Mouse (Mus musculus): ENCODE data around the gene Laptm4a. TPM values are rescaled to one million over a fixed set of nuclear protein-coding genes. Genes with fewer than 3 reads are reported as not detected.
"Not testable (repeated sequence)": the region's sequence is repeated elsewhere in the genome, so short reads cannot be mapped to it uniquely, and the experiment has no call there.

Gene Laptm4a
- polyA plus RNA-seq, 1 experiment, result 861 TPM

DNA sequence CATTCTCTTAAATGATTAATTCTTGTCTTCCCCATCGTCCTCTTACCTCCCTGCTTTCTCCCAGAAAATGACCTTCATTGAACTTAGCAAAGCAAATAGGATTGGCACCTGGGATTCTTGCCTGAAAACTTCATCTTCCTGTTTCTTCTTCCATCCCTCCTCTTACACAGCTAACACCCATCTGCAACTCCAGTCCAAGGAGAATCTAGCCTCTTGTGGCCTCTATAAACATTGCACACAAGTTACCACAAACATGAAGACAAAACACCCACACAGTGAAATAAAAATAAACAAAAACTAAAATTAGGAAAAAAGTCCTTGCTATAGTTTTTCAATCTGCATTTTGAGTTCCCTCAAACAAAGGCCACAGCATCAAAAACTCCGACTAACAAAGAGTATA, 2.1 kb downstream of the Laptm4a start:
- Histone ChIP-seq H3K4me1 (ENCODE audit: control insufficient read depth, insufficient read depth, low read length) (peaks cover 4% of the 10 kb centered on the region), H3K27ac (ENCODE audit: insufficient read depth, low read length) (peak overlapping the region; percentile 94; the same call in 1 of the 2 replicates), H3K4me3 (ENCODE audit: insufficient read depth, low read length) (peak overlapping the region; percentile 99)
- TF ChIP-seq CTCF (IDR thresholded peaks at IDR 0.05; ENCODE audit: borderline replicate concordance, insufficient read depth, low read length), result no peak
- no peak; the same call in 1 of the 2 replicates for TF ChIP-seq POLR2A (IDR thresholded peaks at IDR 0.05; ENCODE audit: low read depth, low read length)

DNA sequence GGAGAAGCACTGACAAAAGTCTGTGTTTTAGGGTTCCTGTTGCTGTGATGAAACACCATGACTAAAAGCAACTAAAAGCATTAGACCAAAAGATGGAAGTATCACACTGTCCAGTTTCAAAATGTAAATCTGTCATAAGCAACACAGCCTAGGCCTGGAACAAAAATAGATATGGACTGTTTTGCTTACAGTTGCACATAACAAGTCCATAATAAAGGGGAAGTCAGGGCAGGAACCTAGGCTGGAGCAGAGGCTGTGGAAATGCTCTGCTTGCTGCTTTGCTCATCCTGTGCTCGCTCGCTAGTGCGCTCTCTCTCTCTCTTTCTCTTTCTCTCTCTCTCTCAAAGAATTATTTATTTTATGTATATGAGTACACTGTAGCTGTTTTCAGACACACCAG, 6.2 kb downstream of the Laptm4a start:
- no peak for TF ChIP-seq CTCF (IDR thresholded peaks at IDR 0.05; ENCODE audit: borderline replicate concordance, insufficient read depth, low read length)
- TF ChIP-seq POLR2A (IDR thresholded peaks at IDR 0.05; ENCODE audit: low read depth, low read length), result no peak
- Histone ChIP-seq H3K27ac (ENCODE audit: insufficient read depth, low read length) (no peak overlapping the region), H3K4me1 (ENCODE audit: control insufficient read depth, insufficient read depth, low read length) (peaks cover 20% of the 10 kb centered on the region), H3K4me3 (ENCODE audit: insufficient read depth, low read length) (no peak overlapping the region)

DNA sequence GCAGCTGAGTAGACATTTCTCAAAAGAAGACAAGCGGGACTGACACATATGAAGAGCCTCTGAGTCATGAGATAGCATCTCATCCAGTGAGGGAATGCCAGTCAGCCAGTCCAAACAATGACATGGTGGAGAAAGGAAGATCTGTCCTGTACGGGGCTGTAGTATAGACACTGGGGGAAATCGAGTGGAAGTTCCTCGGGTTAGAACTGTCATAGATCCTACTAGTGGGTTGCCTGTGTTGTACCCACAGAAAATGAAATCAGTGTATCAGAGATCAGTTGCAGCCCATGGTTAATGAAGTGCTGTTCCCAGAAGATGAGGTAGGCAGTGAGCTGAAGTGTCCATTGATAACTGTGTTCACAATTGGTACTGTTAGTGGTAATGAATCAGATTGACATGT, 7.3 kb downstream of the Laptm4a start:
- Histone ChIP-seq H3K4me1 (ENCODE audit: control insufficient read depth, insufficient read depth, low read length) (peaks cover 24% of the 10 kb centered on the region), H3K27ac (ENCODE audit: insufficient read depth, low read length) (no peak overlapping the region; the same call in 1 of the 2 replicates), H3K4me3 (ENCODE audit: insufficient read depth, low read length) (no peak overlapping the region)
- TF ChIP-seq POLR2A (IDR thresholded peaks at IDR 0.05; ENCODE audit: low read depth, low read length) (no peak), CTCF (IDR thresholded peaks at IDR 0.05; ENCODE audit: borderline replicate concordance, insufficient read depth, low read length) (no peak)

GRCm38 (mm10) chr12:8931083-8931482, 9.6 kb downstream of the Laptm4a start:
- peaks cover 29% of the 10 kb centered on the region for H3K4me1 ChIP-seq (ENCODE audit: control insufficient read depth, insufficient read depth, low read length)
- H3K4me3 ChIP-seq (ENCODE audit: insufficient read depth, low read length), result no peak overlapping the region
- no peak overlapping the region for H3K27ac ChIP-seq (ENCODE audit: insufficient read depth, low read length)
- TF ChIP-seq POLR2A (IDR thresholded peaks at IDR 0.05; ENCODE audit: low read depth, low read length), result no peak
- TF ChIP-seq CTCF (IDR thresholded peaks at IDR 0.05; ENCODE audit: borderline replicate concordance, insufficient read depth, low read length), result no peak

GRCm38 (mm10) chr12:8935349-8935748, 13.9 kb downstream of the Laptm4a start:
- Histone ChIP-seq H3K4me1 (ENCODE audit: control insufficient read depth, insufficient read depth, low read length) (peaks cover 20% of the 10 kb centered on the region), H3K4me3 (ENCODE audit: insufficient read depth, low read length) (no peak overlapping the region), H3K27ac (ENCODE audit: insufficient read depth, low read length) (peak overlapping the region; percentile 30; the same call in 1 of the 2 replicates)
- no peak for TF ChIP-seq POLR2A (IDR thresholded peaks at IDR 0.05; ENCODE audit: low read depth, low read length)
- no peak for TF ChIP-seq CTCF (IDR thresholded peaks at IDR 0.05; ENCODE audit: borderline replicate concordance, insufficient read depth, low read length)

- peaks cover 16% of the 10 kb centered on the region for H3K4me1 ChIP-seq (ENCODE audit: control insufficient read depth, insufficient read depth, low read length)
Measured at GRCm38 (mm10) chr12:8936210-8936609, 14.7 kb downstream of the Laptm4a start.

GRCm38 (mm10) chr12:8939490-8939889, 18.0 kb downstream of the Laptm4a start:
- Histone ChIP-seq H3K4me3 (ENCODE audit: insufficient read depth, low read length) (no peak overlapping the region), H3K27ac (ENCODE audit: insufficient read depth, low read length) (no peak overlapping the region), H3K4me1 (ENCODE audit: control insufficient read depth, insufficient read depth, low read length) (peaks cover 9% of the 10 kb centered on the region)
- TF ChIP-seq CTCF (IDR thresholded peaks at IDR 0.05; ENCODE audit: borderline replicate concordance, insufficient read depth, low read length) (no peak), POLR2A (IDR thresholded peaks at IDR 0.05; ENCODE audit: low read depth, low read length) (no peak)

More at GRCm38 (mm10) chr12:8936210-8936609, 14.7 kb downstream of the Laptm4a start:
- not testable (repeated sequence) for H3K4me3 ChIP-seq (ENCODE audit: insufficient read depth, low read length)
- H3K27ac ChIP-seq (ENCODE audit: insufficient read depth, low read length), result peak overlapping the region; percentile 14; the same call in 1 of the 2 replicates

- TF ChIP-seq CTCF (IDR thresholded peaks at IDR 0.05; ENCODE audit: borderline replicate concordance, insufficient read depth, low read length) (no peak), POLR2A (IDR thresholded peaks at IDR 0.05; ENCODE audit: low read depth, low read length) (no peak)
- Histone ChIP-seq H3K27ac (ENCODE audit: insufficient read depth, low read length) (no peak overlapping the region), H3K4me1 (ENCODE audit: control insufficient read depth, insufficient read depth, low read length) (0 out of 2 replicates have a peak, but pooled peaks cover 3% of the 10 kb centered on the region), H3K4me3 (ENCODE audit: insufficient read depth, low read length) (no peak overlapping the region)
Measured at GRCm38 (mm10) chr12:8940011-8941005, 18.8 kb downstream of the Laptm4a start.

DNA sequence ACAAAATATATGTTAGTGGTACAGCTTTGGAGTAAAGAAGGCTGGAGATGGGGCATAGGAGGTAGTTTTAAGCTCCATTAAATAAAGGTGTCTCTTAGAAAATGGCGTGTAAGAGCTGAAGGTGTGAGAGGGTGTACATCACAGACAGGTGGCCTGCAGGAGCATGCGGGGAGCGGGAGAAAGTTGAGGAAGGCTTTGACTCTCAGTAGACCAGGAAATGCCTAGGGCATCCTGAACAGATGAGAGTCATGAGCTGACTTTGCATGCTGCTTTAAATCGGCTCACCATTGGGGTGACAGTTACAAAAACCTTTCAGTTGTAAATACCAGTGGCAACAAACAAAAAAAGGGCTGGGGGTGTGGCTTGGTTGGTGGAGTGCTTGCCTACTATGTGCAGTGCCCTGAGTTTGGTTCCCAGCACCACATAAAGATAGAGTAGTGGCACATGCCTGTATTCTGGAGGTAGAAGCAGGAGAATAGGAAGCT, 19.7 kb downstream of the Laptm4a start:
- H3K4me1 ChIP-seq (ENCODE audit: control insufficient read depth, insufficient read depth, low read length), result 0 out of 2 replicates have a peak, but pooled peaks cover 3% of the 10 kb centered on the region
- no peak overlapping the region for H3K27ac ChIP-seq (ENCODE audit: insufficient read depth, low read length)
- no peak overlapping the region for H3K4me3 ChIP-seq (ENCODE audit: insufficient read depth, low read length)
- TF ChIP-seq POLR2A (IDR thresholded peaks at IDR 0.05; ENCODE audit: low read depth, low read length) (no peak), CTCF (IDR thresholded peaks at IDR 0.05; ENCODE audit: borderline replicate concordance, insufficient read depth, low read length) (no peak)
